Comparison of ENCODE assay signal across 9 mouse cellular contexts in the genomic region with DNA sequence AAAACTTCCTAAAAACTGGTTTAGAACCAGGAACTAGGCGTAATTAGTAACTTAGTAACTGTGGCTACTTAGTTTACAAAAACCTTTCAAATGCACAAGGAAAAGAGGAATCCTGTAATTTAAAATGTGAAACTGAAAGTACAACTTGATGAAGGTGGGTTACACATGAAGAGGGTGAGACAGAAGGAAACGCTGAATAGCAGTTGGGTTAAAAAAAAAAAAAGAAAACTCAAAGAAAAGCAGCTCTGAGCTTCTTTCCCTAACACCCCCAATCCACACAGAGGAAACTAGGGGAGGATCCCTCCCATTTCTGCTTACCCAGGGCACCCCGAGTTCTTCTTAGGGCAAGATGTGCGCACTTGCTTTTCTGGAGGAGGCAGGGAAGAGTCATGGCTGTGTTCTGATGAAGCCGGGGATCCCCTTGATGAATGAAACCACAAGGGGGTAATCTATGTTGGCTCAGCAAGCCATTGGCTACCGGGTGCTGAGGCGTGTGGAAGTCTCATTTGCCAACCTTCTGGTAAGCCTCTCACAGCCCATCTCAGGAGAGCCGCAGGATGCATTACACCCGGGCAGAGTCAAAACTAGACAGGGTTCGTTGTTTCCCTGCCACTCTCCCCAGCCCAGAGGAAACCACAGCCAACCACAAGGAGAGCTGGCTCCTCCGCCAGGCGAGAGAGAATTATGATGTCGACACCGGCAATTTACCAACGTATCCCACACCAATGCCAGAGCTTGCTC.
A peak's percentile ranks its signal among the peaks of the same experiment; 100 is the strongest.
DNase-seq lines count a peak whose midpoint lies in the region; ATAC-seq and TF ChIP-seq lines count a peak whose summit lies in the region.
"Had no signal": no experiment of that assay in that cellular context is flagged by ENCODE, and none has a peak within 500 bp of the region (broad histone marks: within the 10 kb centered on the region; RNA-seq: fewer than 3 reads in every experiment).

No protein-coding gene starts in this region.

- TF ChIP-seq CTCF in gastrocnemius, adult 2 months (IDR thresholded peaks at IDR 0.05), result no peak
- no peak for TF ChIP-seq CTCF in intestine, postnatal 0 days (IDR thresholded peaks at IDR 0.05; ENCODE audit: low read depth)
- no peak for TF ChIP-seq CTCF in hindbrain, postnatal 0 days (IDR thresholded peaks at IDR 0.05; ENCODE audit: low read depth)

- H3K4me1 ChIP-seq in intestine, postnatal 0 days (replicated peaks; ENCODE audit: control insufficient read depth, insufficient read depth, low read length), result no peaks in the 10 kb centered on the region; the same call in 1 of the 2 replicates
- 0 out of 2 replicates have a peak, but pooled peaks cover 2% of the 10 kb centered on the region for H3K4me1 ChIP-seq in hindbrain, embryonic 13.5 days (replicated peaks)
- no peaks in the 10 kb centered on the region for H3K4me1 ChIP-seq in hindbrain, postnatal 0 days (ENCODE audit: insufficient read depth, low read length)
- H3K4me1 ChIP-seq in midbrain, embryonic 10.5 days, result peaks cover 10% of the 10 kb centered on the region
- H3K4me1 ChIP-seq: neural tube, embryonic 12.5 days had no signal

- 80% methylated on average over 15 of the region's 15 CpGs for WGBS in intestine, postnatal 0 days
- 82% methylated on average over 15 of the region's 15 CpGs for WGBS in hindbrain, embryonic 13.5 days
- WGBS in hindbrain, postnatal 0 days, result 80% methylated on average over 15 of the region's 15 CpGs
- WGBS in midbrain, embryonic 10.5 days, result 88% methylated on average over 15 of the region's 15 CpGs

- DNase-seq in gastrocnemius, adult 2 months, result peak; percentile 78
- no peak for DNase-seq in gastrocnemius, postnatal 10 days
- peak; percentile 87 for DNase-seq in NIH3T3 (ENCODE audit: low read depth)
- DNase-seq in spleen, adult 12 weeks (ENCODE audit: low spot score), result peak; percentile 58
- no peak for DNase-seq in hindbrain, postnatal 0 days (ENCODE audit: low spot score)
- DNase-seq in midbrain, embryonic 10.5 days (ENCODE audit: low spot score), result no peak

- H3K9ac ChIP-seq in intestine, postnatal 0 days (ENCODE audit: low read depth, low read length), result no peak overlapping the region
- H3K9ac ChIP-seq in hindbrain, embryonic 13.5 days, result no peak overlapping the region
- H3K9ac ChIP-seq in hindbrain, postnatal 0 days (replicated peaks; ENCODE audit: low read length), result no peak overlapping the region
- H3K9ac ChIP-seq: neural tube, embryonic 12.5 days had no signal

- intact Hi-C loops in gastrocnemius, adult 2 months (cut with DNase I), result no loop called here

- H3K4me2 ChIP-seq in intestine, postnatal 0 days (replicated peaks; ENCODE audit: low read depth), result peak overlapping the region; percentile 43
- H3K4me2 ChIP-seq in hindbrain, embryonic 13.5 days, result no peak overlapping the region
- no peak overlapping the region for H3K4me2 ChIP-seq in hindbrain, postnatal 0 days (ENCODE audit: low read depth, low read length)
- H3K4me2 ChIP-seq: neural tube, embryonic 12.5 days had no signal

- H3K4me3 ChIP-seq in gastrocnemius, adult 2 months, result peak overlapping the region; percentile 62
- H3K4me3 ChIP-seq in intestine, postnatal 0 days (ENCODE audit: low read depth, low read length), result peak overlapping the region; percentile 13; the same call in 1 of the 2 replicates
- no peak overlapping the region for H3K4me3 ChIP-seq in hindbrain, embryonic 13.5 days
- no peak overlapping the region for H3K4me3 ChIP-seq in hindbrain, postnatal 0 days (ENCODE audit: low read length)
- H3K4me3 ChIP-seq in midbrain, embryonic 10.5 days, result no peak overlapping the region
- H3K4me3 ChIP-seq: neural tube, embryonic 12.5 days had no signal

- no peak for ATAC-seq in intestine, postnatal 0 days
- no peak for ATAC-seq in hindbrain, embryonic 13.5 days (ENCODE audit: low FRiP score)
- no peak for ATAC-seq in hindbrain, postnatal 0 days

- peak overlapping the region; percentile 83 for H3K27ac ChIP-seq in gastrocnemius, adult 2 months
- 0 out of 2 replicates have a peak overlapping the region, but pooled peaks have one; percentile 58 for H3K27ac ChIP-seq in intestine, postnatal 0 days (ENCODE audit: low read depth, low read length)
- no peak overlapping the region for H3K27ac ChIP-seq in hindbrain, embryonic 13.5 days
- H3K27ac ChIP-seq in hindbrain, postnatal 0 days, result no peak overlapping the region
- no peak overlapping the region for H3K27ac ChIP-seq in midbrain, embryonic 10.5 days (replicated peaks)
- H3K27ac ChIP-seq: neural tube, embryonic 12.5 days had no signal

- no peaks in the 10 kb centered on the region for H3K36me3 ChIP-seq in intestine, postnatal 0 days (ENCODE audit: control insufficient read depth, insufficient read depth)
- no peaks in the 10 kb centered on the region for H3K36me3 ChIP-seq in hindbrain, embryonic 13.5 days
- no peaks in the 10 kb centered on the region for H3K36me3 ChIP-seq in hindbrain, postnatal 0 days (ENCODE audit: insufficient read depth, low read length)
- H3K36me3 ChIP-seq in midbrain, embryonic 10.5 days, result no peaks in the 10 kb centered on the region
- H3K36me3 ChIP-seq: neural tube, embryonic 12.5 days had no signal

- H3K27me3 ChIP-seq in intestine, postnatal 0 days (replicated peaks; ENCODE audit: control insufficient read depth, insufficient read depth, low read length), result no peaks in the 10 kb centered on the region
- H3K27me3 ChIP-seq in hindbrain, embryonic 13.5 days, result no peaks in the 10 kb centered on the region
- H3K27me3 ChIP-seq in hindbrain, postnatal 0 days (ENCODE audit: insufficient read depth, low read length), result no peaks in the 10 kb centered on the region
- H3K27me3 ChIP-seq in midbrain, embryonic 10.5 days (ENCODE audit: low read depth, poor library complexity, severe bottlenecking), result no peaks in the 10 kb centered on the region
- H3K27me3 ChIP-seq: neural tube, embryonic 12.5 days had no signal

- H3K9me3 ChIP-seq in intestine, postnatal 0 days (ENCODE audit: control insufficient read depth), result no peaks in the 10 kb centered on the region
- H3K9me3 ChIP-seq in hindbrain, embryonic 13.5 days, result no peaks in the 10 kb centered on the region
- no peaks in the 10 kb centered on the region for H3K9me3 ChIP-seq in hindbrain, postnatal 0 days (ENCODE audit: low read length)
- no peaks in the 10 kb centered on the region for H3K9me3 ChIP-seq in midbrain, embryonic 10.5 days (replicated peaks)
- H3K9me3 ChIP-seq: neural tube, embryonic 12.5 days had no signal

Comparison
In these comparisons a context has a peak if more than half of its experiments do, and no peak if none do; other contexts are left out.
1. DNase-seq: peak in gastrocnemius, adult 2 months (single experiment), NIH3T3 (single experiment) and spleen, adult 12 weeks (single experiment); none in gastrocnemius, postnatal 10 days (single experiment), hindbrain, postnatal 0 days (single experiment) and midbrain, embryonic 10.5 days (single experiment).
2. H3K27ac ChIP-seq: peak in gastrocnemius, adult 2 months (single experiment) and intestine, postnatal 0 days (single experiment); none in hindbrain, embryonic 13.5 days (single experiment), hindbrain, postnatal 0 days (single experiment) and midbrain, embryonic 10.5 days (single experiment).
3. H3K4me3 ChIP-seq: peak in gastrocnemius, adult 2 months (single experiment) and intestine, postnatal 0 days (single experiment); none in hindbrain, embryonic 13.5 days (single experiment), hindbrain, postnatal 0 days (single experiment) and midbrain, embryonic 10.5 days (single experiment).